Mouse (Mus musculus) cerebellum, adult 2 months (tissue): ENCODE measurements around the gene 4930503B20Rik.

Source experiments
- CTCF ChIP-seq: fragments of 200-500 bp; IDR thresholded peaks from 2 replicates; pipeline ENCODE4 v1.5.1; 2011; ENCODE audit warnings: low read depth, mild to moderate bottlenecking, control low read depth, low read length, moderate library complexity, borderline replicate concordance; ENCODE audit not compliant: insufficient read depth
- POLR2A ChIP-seq: fragments of 200-500 bp; IDR thresholded peaks from 2 replicates; pipeline ENCODE4 v1.6.1; 2011; ENCODE audit warnings: low read length, control low read depth, borderline replicate concordance; ENCODE audit not compliant: insufficient read depth

- TF ChIP-seq CTCF (no peak), POLR2A (no peak)
Observed at GRCm38 (mm10) chr3:146675101-146675500, 24.0 kb upstream of the 4930503B20Rik start.
